8 mouse cellular contexts compared by ENCODE assay signal in genomic region chr5:25222752-25223702, GRCm38 (mm10). TPM values are rescaled to one million over a fixed set of nuclear protein-coding genes. Genes with fewer than 3 reads are reported as not detected.
DNase-seq lines count a peak whose midpoint lies in the region; TF ChIP-seq lines count a peak whose summit lies in the region.

Gene E130116L18Rik (minus strand): TSS chr5:25223153.

- no peaks in the 10 kb centered on the region for H3K36me3 ChIP-seq in macrophage (ENCODE audit: inconsistent target)

- peak within 1 kb of the TSS; percentile 71 for H3K4me3 ChIP-seq in left cerebral cortex, adult 2 months
- peak within 1 kb of the TSS; percentile 63 for H3K4me3 ChIP-seq in macrophage (ENCODE audit: inconsistent target)

- peaks cover 46% of the 10 kb centered on the region for H3K79me2 ChIP-seq in macrophage (ENCODE audit: inconsistent target)

- peak; percentile 57 for DNase-seq in WW6 (ENCODE audit: low read depth, low spot score)
- peak; percentile 92 to 93 for DNase-seq in cerebellum, postnatal 36 days
- peak; percentile 74 to 75 for DNase-seq in gastrocnemius, adult 8-10 months (ENCODE audit: low spot score in 2 of 2)
- peak; percentile 63 for DNase-seq in hindlimb bud, embryonic 11.5 days (ENCODE audit: extremely low spot score, low read depth, low spot score)
- DNase-seq in left cerebral cortex, adult 2 months (ENCODE audit: extremely low spot score in 1 of 2, low spot score in 2 of 2) = peak; percentile 92 to 96
- peak; percentile 80 for DNase-seq in retina, postnatal 7 days (ENCODE audit: low read depth, low spot score)
- DNase-seq in urinary bladder, adult 18-20 months (ENCODE audit: low spot score in 2 of 2) = peak; percentile 76 to 77

- under 1% methylated on average over 71 of the region's 72 CpGs for WGBS in macrophage (ENCODE audit: missing documents)

- TF ChIP-seq CTCF in left cerebral cortex, adult 2 months (IDR thresholded peaks at IDR 0.05) = no peak

- H3K27ac ChIP-seq in left cerebral cortex, adult 2 months = peak within 1 kb of the TSS; percentile 93
- peak within 1 kb of the TSS; percentile 54 for H3K27ac ChIP-seq in macrophage

- intact Hi-C loops in left cerebral cortex, adult 2 months (cut with DNase I) = loop anchor here (5.0 kb wide), 1 partner anchor 121 kb away; the partner anchor contains the start of gene Prkag2

RNA-seq across cellular contexts. Expression of gene E130116L18Rik, which starts in this region (rescaled TPM):
- total RNA-seq in gastrocnemius, adult 8-10 months (2022) = not detected
- not detected for total RNA-seq in left cerebral cortex, adult 2 months (2021)
- total RNA-seq in macrophage (2018; cell fraction: chromatin; rRNA removed) = not detected
- total RNA-seq in macrophage (2018; cell fraction: cytosol; rRNA removed) = 1 to 10 TPM in 1 of 26 experiments, not detected in 25; 1.3 TPM
- not detected for total RNA-seq in macrophage (2018; cell fraction: nucleus; rRNA removed)
- polyA plus RNA-seq in macrophage (2018) = not detected in 3 replicates

Comparison
In these comparisons a context has a peak if more than half of its experiments do, and no peak if none do; other contexts are left out.
1. Peak in every context shown above with its lines: DNase-seq, H3K4me3 ChIP-seq and H3K27ac ChIP-seq.
2. Peak in DNase-seq in gastrocnemius, adult 8-10 months; RNA of the gene not detected or under 1 TPM.
3. Peak in DNase-seq, H3K4me3 ChIP-seq and H3K27ac ChIP-seq in left cerebral cortex, adult 2 months; RNA of the gene not detected or under 1 TPM.